Mouse (Mus musculus): ENCODE measurements around the gene Rap1gap. TPM values are rescaled to one million over a fixed set of nuclear protein-coding genes. Genes with fewer than 3 reads are reported as not detected.

Gene Rap1gap
- polyA plus RNA-seq, 1 experiment from 2014 or later: 9.1 TPM

GRCm38 (mm10) chr4:137744433-137744918 is 80.0 kb downstream of the Rap1gap start:
- Histone ChIP-seq H3K9me3 (ENCODE audit: control insufficient read depth, low read length) (no peaks in the 10 kb centered on the region), H3K4me1 (replicated peaks; ENCODE audit: control insufficient read depth, insufficient read depth, low read length) (no peaks in the 10 kb centered on the region), H3K4me3 (ENCODE audit: low read depth, low read length) (no peak overlapping the region), H3K4me2 (replicated peaks; ENCODE audit: low read depth, low read length) (no peak overlapping the region), H3K9ac (ENCODE audit: low read depth, low read length) (no peak overlapping the region), H3K27ac (ENCODE audit: low read depth, low read length) (no peak overlapping the region), H3K27me3 (ENCODE audit: control insufficient read depth, insufficient read depth, low read length) (no peaks in the 10 kb centered on the region), H3K36me3 (ENCODE audit: control insufficient read depth, insufficient read depth, low read length) (no peaks in the 10 kb centered on the region)
- DNase-seq (ENCODE audit: low spot score): peak; percentile 49
- ATAC-seq (ENCODE audit: low FRiP score): 0 out of 2 replicates have a peak, but pooled peaks have one; percentile 33
- 65% methylated on average over 13 of the region's 13 CpGs for WGBS

- DNase-seq (ENCODE audit: low spot score) (no peak), ATAC-seq (ENCODE audit: low FRiP score) (no peak)
- H3K36me3 ChIP-seq (ENCODE audit: control insufficient read depth, insufficient read depth, low read length): no peaks in the 10 kb centered on the region
- 0 out of 2 replicates have a peak, but pooled peaks cover 3% of the 10 kb centered on the region for H3K4me1 ChIP-seq (replicated peaks; ENCODE audit: control insufficient read depth, insufficient read depth, low read length)
- no peak overlapping the region for H3K4me2 ChIP-seq (replicated peaks; ENCODE audit: low read depth, low read length)
- no peaks in the 10 kb centered on the region for H3K9me3 ChIP-seq (ENCODE audit: control insufficient read depth, low read length)
- H3K9ac ChIP-seq (ENCODE audit: low read depth, low read length): no peak overlapping the region
- H3K27me3 ChIP-seq (ENCODE audit: control insufficient read depth, insufficient read depth, low read length): no peaks in the 10 kb centered on the region
- no peak overlapping the region for H3K4me3 ChIP-seq (ENCODE audit: low read depth, low read length)
- WGBS: 82% methylated on average over 9 of the region's 9 CpGs
- no peak overlapping the region for H3K27ac ChIP-seq (ENCODE audit: low read depth, low read length)
Observed at GRCm38 (mm10) chr4:137747091-137747490, 82.6 kb downstream of the Rap1gap start.

GRCm38 (mm10) chr4:137747590-137747989 is 83.1 kb downstream of the Rap1gap start:
- WGBS: 80% methylated on average over 5 of the region's 5 CpGs
- Histone ChIP-seq H3K4me3 (ENCODE audit: low read depth, low read length) (no peak overlapping the region), H3K4me2 (replicated peaks; ENCODE audit: low read depth, low read length) (no peak overlapping the region), H3K27ac (ENCODE audit: low read depth, low read length) (no peak overlapping the region), H3K4me1 (replicated peaks; ENCODE audit: control insufficient read depth, insufficient read depth, low read length) (0 out of 2 replicates have a peak, but pooled peaks cover 3% of the 10 kb centered on the region), H3K36me3 (ENCODE audit: control insufficient read depth, insufficient read depth, low read length) (no peaks in the 10 kb centered on the region), H3K9me3 (ENCODE audit: control insufficient read depth, low read length) (no peaks in the 10 kb centered on the region), H3K9ac (ENCODE audit: low read depth, low read length) (no peak overlapping the region), H3K27me3 (ENCODE audit: control insufficient read depth, insufficient read depth, low read length) (no peaks in the 10 kb centered on the region)
- ATAC-seq (ENCODE audit: low FRiP score): no peak
- DNase-seq (ENCODE audit: low spot score): no peak

- WGBS: 54% methylated on average over 4 of the region's 4 CpGs
- ATAC-seq (ENCODE audit: low FRiP score) (no peak), DNase-seq (ENCODE audit: low spot score) (no peak)
- H3K4me3 ChIP-seq (ENCODE audit: low read depth, low read length): no peak overlapping the region
- no peak overlapping the region for H3K27ac ChIP-seq (ENCODE audit: low read depth, low read length)
- H3K4me2 ChIP-seq (replicated peaks; ENCODE audit: low read depth, low read length): no peak overlapping the region
- no peaks in the 10 kb centered on the region for H3K9me3 ChIP-seq (ENCODE audit: control insufficient read depth, low read length)
- H3K4me1 ChIP-seq (replicated peaks; ENCODE audit: control insufficient read depth, insufficient read depth, low read length): 0 out of 2 replicates have a peak, but pooled peaks cover 3% of the 10 kb centered on the region
- no peaks in the 10 kb centered on the region for H3K27me3 ChIP-seq (ENCODE audit: control insufficient read depth, insufficient read depth, low read length)
- H3K9ac ChIP-seq (ENCODE audit: low read depth, low read length): no peak overlapping the region
- H3K36me3 ChIP-seq (ENCODE audit: control insufficient read depth, insufficient read depth, low read length): no peaks in the 10 kb centered on the region
Observed at GRCm38 (mm10) chr4:137748726-137749125, 84.2 kb downstream of the Rap1gap start.

- Histone ChIP-seq H3K36me3 (ENCODE audit: control insufficient read depth, insufficient read depth, low read length) (no peaks in the 10 kb centered on the region), H3K4me3 (ENCODE audit: low read depth, low read length) (no peak overlapping the region), H3K27ac (ENCODE audit: low read depth, low read length) (no peak overlapping the region), H3K27me3 (ENCODE audit: control insufficient read depth, insufficient read depth, low read length) (no peaks in the 10 kb centered on the region), H3K4me2 (replicated peaks; ENCODE audit: low read depth, low read length) (no peak overlapping the region), H3K4me1 (replicated peaks; ENCODE audit: control insufficient read depth, insufficient read depth, low read length) (0 out of 2 replicates have a peak, but pooled peaks cover 3% of the 10 kb centered on the region), H3K9ac (ENCODE audit: low read depth, low read length) (no peak overlapping the region), H3K9me3 (ENCODE audit: control insufficient read depth, low read length) (no peaks in the 10 kb centered on the region)
- WGBS: 81% methylated on average over 9 of the region's 9 CpGs
- DNase-seq (ENCODE audit: low spot score): no peak
- no peak for ATAC-seq (ENCODE audit: low FRiP score)
Observed at GRCm38 (mm10) chr4:137749680-137750079, 85.2 kb downstream of the Rap1gap start.

- Histone ChIP-seq H3K4me2 (replicated peaks; ENCODE audit: low read depth, low read length) (no peak overlapping the region), H3K9me3 (ENCODE audit: control insufficient read depth, low read length) (no peaks in the 10 kb centered on the region), H3K36me3 (ENCODE audit: control insufficient read depth, insufficient read depth, low read length) (no peaks in the 10 kb centered on the region), H3K27me3 (ENCODE audit: control insufficient read depth, insufficient read depth, low read length) (no peaks in the 10 kb centered on the region), H3K4me1 (replicated peaks; ENCODE audit: control insufficient read depth, insufficient read depth, low read length) (0 out of 2 replicates have a peak, but pooled peaks cover 3% of the 10 kb centered on the region), H3K27ac (ENCODE audit: low read depth, low read length) (no peak overlapping the region), H3K9ac (ENCODE audit: low read depth, low read length) (no peak overlapping the region), H3K4me3 (ENCODE audit: low read depth, low read length) (no peak overlapping the region)
- WGBS: 82% methylated on average over 9 of the region's 9 CpGs
- ATAC-seq (ENCODE audit: low FRiP score) (no peak), DNase-seq (ENCODE audit: low spot score) (no peak)
Observed at GRCm38 (mm10) chr4:137750121-137750520, 85.6 kb downstream of the Rap1gap start.

GRCm38 (mm10) chr4:137751310-137751709 is 86.8 kb downstream of the Rap1gap start:
- Histone ChIP-seq H3K4me3 (ENCODE audit: low read depth, low read length) (no peak overlapping the region), H3K9ac (ENCODE audit: low read depth, low read length) (no peak overlapping the region), H3K9me3 (ENCODE audit: control insufficient read depth, low read length) (no peaks in the 10 kb centered on the region), H3K4me2 (replicated peaks; ENCODE audit: low read depth, low read length) (no peak overlapping the region), H3K36me3 (ENCODE audit: control insufficient read depth, insufficient read depth, low read length) (no peaks in the 10 kb centered on the region), H3K4me1 (replicated peaks; ENCODE audit: control insufficient read depth, insufficient read depth, low read length) (0 out of 2 replicates have a peak, but pooled peaks cover 3% of the 10 kb centered on the region), H3K27me3 (ENCODE audit: control insufficient read depth, insufficient read depth, low read length) (no peaks in the 10 kb centered on the region), H3K27ac (ENCODE audit: low read depth, low read length) (no peak overlapping the region)
- WGBS: 80% methylated on average over 8 of the region's 8 CpGs
- DNase-seq (ENCODE audit: low spot score) (no peak), ATAC-seq (ENCODE audit: low FRiP score) (no peak; the same call in 1 of the 2 replicates)

GRCm38 (mm10) chr4:137751717-137752116 is 87.2 kb downstream of the Rap1gap start:
- DNase-seq (ENCODE audit: low spot score) (no peak), ATAC-seq (ENCODE audit: low FRiP score) (no peak)
- 78% methylated on average over 9 of the region's 9 CpGs for WGBS
- no peaks in the 10 kb centered on the region for H3K36me3 ChIP-seq (ENCODE audit: control insufficient read depth, insufficient read depth, low read length)
- H3K27ac ChIP-seq (ENCODE audit: low read depth, low read length): no peak overlapping the region
- no peak overlapping the region for H3K4me2 ChIP-seq (replicated peaks; ENCODE audit: low read depth, low read length)
- no peaks in the 10 kb centered on the region for H3K27me3 ChIP-seq (ENCODE audit: control insufficient read depth, insufficient read depth, low read length)
- 0 out of 2 replicates have a peak, but pooled peaks cover 3% of the 10 kb centered on the region for H3K4me1 ChIP-seq (replicated peaks; ENCODE audit: control insufficient read depth, insufficient read depth, low read length)
- no peaks in the 10 kb centered on the region for H3K9me3 ChIP-seq (ENCODE audit: control insufficient read depth, low read length)
- no peak overlapping the region for H3K4me3 ChIP-seq (ENCODE audit: low read depth, low read length)
- H3K9ac ChIP-seq (ENCODE audit: low read depth, low read length): no peak overlapping the region

- H3K4me3 ChIP-seq (ENCODE audit: low read depth, low read length): no peak overlapping the region
- no peak for ATAC-seq (ENCODE audit: low FRiP score)
- no peak overlapping the region for H3K4me2 ChIP-seq (replicated peaks; ENCODE audit: low read depth, low read length)
- H3K27me3 ChIP-seq (ENCODE audit: control insufficient read depth, insufficient read depth, low read length): no peaks in the 10 kb centered on the region
- DNase-seq (ENCODE audit: low spot score): no peak
- H3K27ac ChIP-seq (ENCODE audit: low read depth, low read length): no peak overlapping the region
- 83% methylated on average over 15 of the region's 15 CpGs for WGBS
- no peaks in the 10 kb centered on the region for H3K9me3 ChIP-seq (ENCODE audit: control insufficient read depth, low read length)
- no peak overlapping the region for H3K9ac ChIP-seq (ENCODE audit: low read depth, low read length)
- no peaks in the 10 kb centered on the region for H3K36me3 ChIP-seq (ENCODE audit: control insufficient read depth, insufficient read depth, low read length)
- H3K4me1 ChIP-seq (replicated peaks; ENCODE audit: control insufficient read depth, insufficient read depth, low read length): 0 out of 2 replicates have a peak, but pooled peaks cover 3% of the 10 kb centered on the region
Observed at GRCm38 (mm10) chr4:137752471-137752870, 87.9 kb downstream of the Rap1gap start.
